Mouse (Mus musculus): ENCODE measurements around the gene Lrrc4c.

GRCm38 (mm10) chr2:96315034-96315433 is 2.9 kb upstream of the Lrrc4c start:
- no peak for TF ChIP-seq CTCF (IDR thresholded peaks at IDR 0.05; ENCODE audit: low read depth)
- no peak for TF ChIP-seq EP300 (IDR thresholded peaks at IDR 0.05; ENCODE audit: low read depth)
